Mouse (Mus musculus) limb, embryonic 15.5 days (tissue): ENCODE data around the gene Usp28. TPM values are rescaled to one million over a fixed set of nuclear protein-coding genes. Genes with fewer than 3 reads are reported as not detected.

Experiments
- ATAC-seq: fragments of 200-750 bp; cut with Nextera tagmentation; 2 replicates; pipeline ENCODE4 v1.8.0; 2017; ENCODE audit warnings: low read depth, moderate TSS enrichment; ENCODE audit not compliant: insufficient number of reproducible peaks, low FRiP score, low TSS enrichment
- H3K27ac ChIP-seq: fragments of 300-500 bp; sonication (generic); 2 replicates; pipeline ENCODE4 v1.5.1; 2015; ENCODE audit warnings: moderate library complexity, mild to moderate bottlenecking, inconsistent platforms
- H3K27me3 ChIP-seq: fragments of 300-500 bp; sonication (generic); 2 replicates; pipeline ENCODE4 v1.6.1; 2015; ENCODE audit warnings: inconsistent platforms
- H3K36me3 ChIP-seq: fragments of 300-500 bp; sonication (generic); 2 replicates; pipeline ENCODE4 v1.6.1; 2015; ENCODE audit warnings: inconsistent platforms
- H3K4me1 ChIP-seq: fragments of 300-500 bp; sonication (generic); 2 replicates; pipeline ENCODE4 v1.6.1; 2015; ENCODE audit warnings: inconsistent platforms
- H3K4me2 ChIP-seq: fragments of 300-500 bp; sonication (generic); 2 replicates; pipeline ENCODE4 v1.6.1; 2015; ENCODE audit warnings: mild to moderate bottlenecking, inconsistent platforms
- H3K4me3 ChIP-seq: fragments of 300-500 bp; sonication (generic); 2 replicates; pipeline ENCODE4 v1.5.1; 2015; ENCODE audit warnings: mild to moderate bottlenecking, inconsistent platforms
- H3K9ac ChIP-seq: fragments of 300-500 bp; sonication (generic); 2 replicates; pipeline ENCODE4 v1.6.1; 2015; ENCODE audit warnings: inconsistent platforms
- H3K9me3 ChIP-seq: fragments of 300-500 bp; sonication (generic); 2 replicates; pipeline ENCODE4 v1.6.1; 2016; ENCODE audit warnings: inconsistent platforms
- WGBS: fragments of 180-500 bp; shearing (Covaris S2); methylation state at CpG from one replicate; pipeline ENCODE4 v1.1.7; 2015; 5-methylcytosine and 5-hydroxymethylcytosine counted together
- polyA plus RNA-seq: library from polyadenylated mRNA; unstranded; fragments of >200 nt; fragmentation: Nextera tagmentation; extraction: Ambion mirVana; gene quantifications from 2 replicates; pipeline ENCODE4 v1.2.1, GENCODE M21; 2015

Usp28 gene
- polyA plus RNA-seq, 1 experiment from 2014 or later: 27.5 TPM

DNA sequence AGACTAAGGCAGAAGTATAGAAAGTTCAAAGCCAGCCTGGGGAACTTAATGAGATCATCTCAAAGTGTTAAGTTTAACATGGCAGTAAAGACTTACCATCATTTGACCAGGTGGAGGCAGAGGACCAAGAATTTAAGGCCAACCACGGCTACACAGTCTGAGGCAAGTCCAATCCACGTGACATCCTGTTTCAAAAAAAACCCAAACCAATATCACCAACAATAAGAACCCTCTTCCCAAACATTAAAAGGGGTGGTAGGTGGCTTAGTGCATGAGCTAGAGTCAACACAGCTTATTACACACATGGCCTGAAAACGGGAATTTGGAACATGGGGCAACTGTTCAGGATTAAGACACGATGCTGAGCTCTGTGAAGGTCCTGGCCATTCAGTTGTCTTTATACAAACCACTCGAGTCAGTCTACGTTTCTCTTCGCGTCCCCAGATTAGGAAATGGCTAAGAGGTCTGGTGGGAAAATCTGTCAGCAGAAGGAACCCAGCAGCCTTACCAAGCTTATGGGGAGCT lies 793 bp upstream of the Usp28 start:
- peak overlapping the region; percentile 54; the same call in 1 of the 2 replicates for H3K9ac ChIP-seq
- H3K4me3 ChIP-seq: peak overlapping the region; percentile 84
- peak overlapping the region; percentile 73 for H3K4me2 ChIP-seq
- H3K4me1 ChIP-seq: peaks cover 13% of the 10 kb centered on the region; the same call in 1 of the 2 replicates
- peak overlapping the region; percentile 90 for H3K27ac ChIP-seq
- H3K36me3 ChIP-seq: no peaks in the 10 kb centered on the region
- H3K9me3 ChIP-seq: no peaks in the 10 kb centered on the region
- ATAC-seq: no peak
- H3K27me3 ChIP-seq: no peaks in the 10 kb centered on the region
- WGBS: 20% methylated on average over 8 of the region's 8 CpGs

DNA sequence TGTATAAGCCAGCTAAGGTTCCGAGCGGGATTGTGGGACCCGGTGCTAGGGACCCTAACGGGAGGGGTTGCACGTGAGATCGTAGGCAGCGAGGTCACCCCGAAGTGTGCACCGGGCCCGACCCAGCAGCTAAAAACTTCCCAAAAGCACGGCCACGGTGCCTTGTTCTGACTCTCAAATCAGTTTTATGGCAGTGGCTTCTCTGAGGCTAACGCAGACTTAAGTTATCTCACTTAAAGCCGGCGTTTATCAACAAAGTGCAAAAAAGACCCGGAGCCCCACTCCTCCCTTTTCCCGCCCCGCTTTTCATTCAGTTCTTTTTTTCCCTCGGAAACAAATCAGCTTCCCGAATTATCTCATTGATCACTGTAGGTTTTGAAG lies 523 bp downstream of the Usp28 start:
- H3K36me3 ChIP-seq: no peaks in the 10 kb centered on the region
- WGBS: under 1% methylated on average over 20 of the region's 20 CpGs
- H3K4me1 ChIP-seq: peaks cover 13% of the 10 kb centered on the region; the same call in 1 of the 2 replicates
- H3K9me3 ChIP-seq: no peaks in the 10 kb centered on the region
- ATAC-seq: no peak
- peak overlapping the region; percentile 73 for H3K4me2 ChIP-seq
- peak overlapping the region; percentile 76 for H3K27ac ChIP-seq
- no peaks in the 10 kb centered on the region for H3K27me3 ChIP-seq
- H3K9ac ChIP-seq: peak overlapping the region; percentile 70
- H3K4me3 ChIP-seq: peak overlapping the region; percentile 84

DNA sequence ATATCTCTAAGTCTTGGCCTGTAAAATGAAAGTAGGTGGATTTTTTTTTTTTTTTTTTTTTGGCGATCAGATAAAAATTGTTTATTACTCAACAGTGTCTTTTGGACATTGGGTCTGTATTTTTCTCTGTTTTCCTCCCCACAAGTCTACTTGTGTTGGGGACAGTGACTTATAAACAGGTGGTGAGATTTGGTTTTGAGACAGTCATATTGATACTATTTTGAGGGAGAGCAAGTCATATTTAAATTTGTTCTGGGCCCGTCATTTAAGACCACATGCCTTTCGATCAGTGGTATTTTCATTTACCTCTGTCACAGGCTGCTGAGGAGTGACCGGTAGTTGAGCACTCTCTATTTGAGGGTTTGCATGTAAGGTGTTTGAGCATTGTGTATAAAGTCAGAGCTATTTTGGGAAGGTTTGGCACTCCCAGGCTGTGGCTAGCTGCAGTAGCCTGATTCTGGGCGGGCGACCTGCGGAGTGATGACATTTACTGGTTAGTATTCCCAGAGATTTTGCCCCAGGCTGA lies 1.5 kb downstream of the Usp28 start:
- ATAC-seq: no peak
- Histone ChIP-seq H3K36me3 (no peaks in the 10 kb centered on the region), H3K4me2 (peak overlapping the region; percentile 22; the same call in 1 of the 2 replicates), H3K4me1 (peaks cover 13% of the 10 kb centered on the region; the same call in 1 of the 2 replicates), H3K27me3 (no peaks in the 10 kb centered on the region), H3K9ac (no peak overlapping the region), H3K9me3 (no peaks in the 10 kb centered on the region), H3K4me3 (peak overlapping the region; percentile 5; the same call in 1 of the 2 replicates), H3K27ac (no peak overlapping the region)
- 34% methylated on average over 7 of the region's 7 CpGs for WGBS

DNA sequence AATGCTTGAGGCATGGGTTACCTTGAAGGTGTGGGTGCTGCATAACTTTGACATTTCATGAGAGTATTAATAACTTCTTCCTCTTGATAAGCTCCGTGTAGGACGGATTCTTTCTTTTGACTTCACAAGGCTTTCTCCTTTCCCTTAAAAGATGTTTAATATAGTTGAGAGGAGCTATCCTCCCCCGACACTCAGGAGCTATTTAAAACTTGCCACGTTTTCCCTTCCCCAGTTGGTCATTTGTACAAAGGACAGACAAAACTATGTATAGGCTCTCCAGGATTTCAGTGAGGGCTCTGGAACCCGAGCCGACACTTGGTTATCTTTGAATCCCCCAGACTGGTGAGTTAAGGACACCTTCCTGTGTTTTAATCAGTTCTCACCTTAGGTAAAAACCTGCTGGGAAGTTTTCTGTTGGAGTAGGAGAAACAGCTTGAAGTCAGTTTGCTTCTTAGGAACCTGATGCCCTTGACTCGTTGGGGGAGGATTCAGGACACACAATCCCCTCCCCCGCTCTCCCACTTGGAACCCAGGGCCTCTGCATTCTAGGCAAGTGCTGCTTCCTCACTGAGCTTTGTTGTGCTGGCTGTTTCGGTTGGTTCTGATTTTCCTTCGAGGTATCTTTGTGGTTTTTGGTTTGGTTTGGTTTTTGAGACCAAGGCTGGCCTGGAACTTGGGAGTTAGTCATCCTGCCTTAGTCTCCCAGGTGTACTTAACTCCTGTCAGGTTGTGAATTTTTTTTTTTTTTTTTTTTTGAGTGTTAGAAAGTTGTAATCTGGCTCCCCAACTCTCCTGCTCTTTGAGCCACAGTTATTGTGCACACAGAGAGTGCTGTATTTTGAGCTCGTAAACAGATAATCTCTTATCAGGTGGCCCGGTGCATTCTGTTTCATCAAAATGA lies 2.3 kb downstream of the Usp28 start:
- Histone ChIP-seq H3K27me3 (no peaks in the 10 kb centered on the region), H3K9ac (no peak overlapping the region), H3K4me3 (peak overlapping the region; percentile 5; the same call in 1 of the 2 replicates), H3K36me3 (no peaks in the 10 kb centered on the region), H3K4me1 (peaks cover 13% of the 10 kb centered on the region; the same call in 1 of the 2 replicates), H3K9me3 (no peaks in the 10 kb centered on the region), H3K27ac (no peak overlapping the region), H3K4me2 (0 out of 2 replicates have a peak overlapping the region, but pooled peaks have one; percentile 22)
- 32% methylated on average over 12 of the region's 12 CpGs for WGBS
- ATAC-seq: no peak

- WGBS: 84% methylated on average over 5 of the region's 5 CpGs
- peaks cover 9% of the 10 kb centered on the region; the same call in 1 of the 2 replicates for H3K4me1 ChIP-seq
- no peak overlapping the region for H3K4me3 ChIP-seq
- H3K9me3 ChIP-seq: no peaks in the 10 kb centered on the region
- no peaks in the 10 kb centered on the region for H3K36me3 ChIP-seq
- no peak overlapping the region for H3K4me2 ChIP-seq
- H3K27me3 ChIP-seq: no peaks in the 10 kb centered on the region
- H3K9ac ChIP-seq: no peak overlapping the region
- no peak for ATAC-seq
- H3K27ac ChIP-seq: no peak overlapping the region
Observed at GRCm38 (mm10) chr9:48991671-48992070, 6.5 kb downstream of the Usp28 start.

DNA sequence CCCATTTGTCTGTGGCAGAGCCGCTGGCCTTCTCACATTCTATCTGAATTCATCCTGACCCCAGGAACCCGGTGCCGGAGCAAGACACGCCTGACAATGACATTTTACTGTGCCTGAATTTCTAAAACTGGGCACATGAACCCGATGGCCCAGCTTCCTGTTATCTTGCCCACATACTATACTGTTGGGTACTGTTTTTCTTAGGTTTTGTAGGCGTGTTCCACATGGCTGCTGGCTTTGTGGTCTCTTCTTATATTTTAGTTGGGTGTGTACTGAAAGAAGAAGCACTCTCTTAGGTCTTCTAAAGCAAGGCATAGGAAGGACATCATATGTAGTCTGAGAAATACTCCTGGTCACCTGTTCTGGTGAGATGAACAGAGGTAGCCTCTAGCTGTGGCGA lies 9.6 kb downstream of the Usp28 start:
- Histone ChIP-seq H3K36me3 (peaks cover 3% of the 10 kb centered on the region; the same call in 1 of the 2 replicates), H3K27ac (no peak overlapping the region), H3K4me3 (no peak overlapping the region), H3K4me1 (no peaks in the 10 kb centered on the region), H3K9ac (no peak overlapping the region), H3K9me3 (no peaks in the 10 kb centered on the region), H3K27me3 (no peaks in the 10 kb centered on the region), H3K4me2 (no peak overlapping the region)
- 93% methylated on average over 7 of the region's 7 CpGs for WGBS
- ATAC-seq: no peak

DNA sequence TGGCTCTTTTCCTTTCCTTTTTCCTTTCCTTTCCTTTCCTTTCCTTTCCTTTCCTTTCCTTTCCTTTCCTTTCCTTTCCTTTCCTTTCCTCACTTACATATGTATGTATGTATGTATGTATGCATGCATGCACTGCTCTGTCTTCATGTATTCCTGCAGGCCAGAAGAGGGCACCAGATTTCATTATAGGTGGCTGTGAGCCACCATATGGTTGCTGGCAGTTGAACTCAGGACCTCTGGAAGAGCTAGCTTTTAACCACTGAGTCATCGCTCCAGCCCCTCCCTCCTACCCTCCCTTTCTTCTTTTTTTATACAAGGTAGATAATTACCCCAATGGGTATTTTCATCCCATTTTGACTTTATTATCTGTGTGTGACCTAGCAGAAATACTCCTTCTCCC lies 10.6 kb downstream of the Usp28 start:
- no peak for ATAC-seq
- no peaks in the 10 kb centered on the region for H3K4me1 ChIP-seq
- H3K27ac ChIP-seq: no peak overlapping the region
- no peak overlapping the region for H3K4me2 ChIP-seq
- no peaks in the 10 kb centered on the region for H3K9me3 ChIP-seq
- no peaks in the 10 kb centered on the region for H3K27me3 ChIP-seq
- no peak overlapping the region for H3K4me3 ChIP-seq
- WGBS: 96% methylated on average over 1 of the region's 1 CpGs
- no peak overlapping the region for H3K9ac ChIP-seq
- peaks cover 6% of the 10 kb centered on the region; the same call in 1 of the 2 replicates for H3K36me3 ChIP-seq

GRCm38 (mm10) chr9:48999256-48999655 lies 14.1 kb downstream of the Usp28 start:
- Histone ChIP-seq H3K4me3 (no peak overlapping the region), H3K27me3 (no peaks in the 10 kb centered on the region), H3K36me3 (peaks cover 26% of the 10 kb centered on the region; the same call in 1 of the 2 replicates), H3K9me3 (no peaks in the 10 kb centered on the region), H3K4me2 (no peak overlapping the region), H3K27ac (no peak overlapping the region), H3K9ac (no peak overlapping the region), H3K4me1 (no peaks in the 10 kb centered on the region)
- WGBS: 66% methylated on average over 6 of the region's 6 CpGs
- no peak for ATAC-seq

- WGBS: 67% methylated on average over 7 of the region's 7 CpGs
- Histone ChIP-seq H3K9me3 (no peaks in the 10 kb centered on the region), H3K4me3 (no peak overlapping the region), H3K27ac (no peak overlapping the region), H3K27me3 (no peaks in the 10 kb centered on the region), H3K36me3 (peaks cover 50% of the 10 kb centered on the region), H3K4me2 (no peak overlapping the region), H3K9ac (no peak overlapping the region), H3K4me1 (no peaks in the 10 kb centered on the region)
- no peak for ATAC-seq
Observed at GRCm38 (mm10) chr9:49015824-49016223, 30.6 kb downstream of the Usp28 start.

DNA sequence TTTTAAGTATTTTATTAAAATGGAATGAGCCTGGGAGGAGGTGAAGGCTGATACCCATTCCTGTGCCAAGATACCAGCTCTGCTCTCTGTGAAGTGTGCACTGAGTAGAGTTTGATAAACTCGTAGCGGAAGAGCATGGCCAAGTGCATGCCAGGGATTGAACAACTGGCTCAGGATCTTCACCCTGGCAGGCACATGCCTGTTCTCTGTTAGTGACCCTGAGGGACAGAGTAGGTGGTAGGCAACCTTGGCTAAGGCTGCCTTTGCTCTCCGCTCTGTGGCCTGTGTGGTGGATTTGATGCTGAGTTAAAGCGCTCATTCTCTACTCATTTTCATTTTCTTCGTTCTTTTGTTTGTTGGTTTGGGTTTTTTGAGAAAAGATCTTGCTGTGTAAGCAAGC lies 36.1 kb downstream of the Usp28 start:
- Histone ChIP-seq H3K4me1 (no peaks in the 10 kb centered on the region), H3K4me3 (no peak overlapping the region), H3K27me3 (no peaks in the 10 kb centered on the region), H3K9me3 (no peaks in the 10 kb centered on the region), H3K9ac (no peak overlapping the region), H3K27ac (no peak overlapping the region), H3K4me2 (no peak overlapping the region), H3K36me3 (peaks cover 41% of the 10 kb centered on the region)
- ATAC-seq: no peak
- WGBS: 92% methylated on average over 5 of the region's 5 CpGs

DNA sequence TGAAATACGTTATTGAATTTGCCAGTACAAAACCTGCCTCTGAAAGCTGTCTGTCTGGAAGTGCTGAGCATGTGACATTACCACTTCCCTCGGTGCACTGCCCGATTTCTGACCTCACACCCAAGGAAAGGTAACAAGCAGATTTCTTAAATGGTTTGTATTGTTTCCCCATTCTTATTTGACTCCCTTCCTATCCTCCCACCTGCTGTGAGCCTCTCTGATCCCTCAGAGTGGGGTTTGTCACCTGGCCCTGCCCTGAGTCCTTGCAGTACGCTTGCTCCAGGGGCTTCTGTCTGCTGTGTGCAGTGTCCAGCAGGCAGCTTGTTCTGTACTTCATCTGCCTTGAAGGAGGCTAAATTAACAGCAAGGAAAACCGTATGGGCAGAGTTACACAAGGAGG lies 38.8 kb downstream of the Usp28 start:
- Histone ChIP-seq H3K27me3 (no peaks in the 10 kb centered on the region), H3K4me2 (no peak overlapping the region), H3K4me3 (no peak overlapping the region), H3K36me3 (peaks cover 54% of the 10 kb centered on the region), H3K9ac (no peak overlapping the region), H3K4me1 (no peaks in the 10 kb centered on the region), H3K27ac (no peak overlapping the region), H3K9me3 (no peaks in the 10 kb centered on the region)
- WGBS: 85% methylated on average over 5 of the region's 5 CpGs
- no peak for ATAC-seq

DNA sequence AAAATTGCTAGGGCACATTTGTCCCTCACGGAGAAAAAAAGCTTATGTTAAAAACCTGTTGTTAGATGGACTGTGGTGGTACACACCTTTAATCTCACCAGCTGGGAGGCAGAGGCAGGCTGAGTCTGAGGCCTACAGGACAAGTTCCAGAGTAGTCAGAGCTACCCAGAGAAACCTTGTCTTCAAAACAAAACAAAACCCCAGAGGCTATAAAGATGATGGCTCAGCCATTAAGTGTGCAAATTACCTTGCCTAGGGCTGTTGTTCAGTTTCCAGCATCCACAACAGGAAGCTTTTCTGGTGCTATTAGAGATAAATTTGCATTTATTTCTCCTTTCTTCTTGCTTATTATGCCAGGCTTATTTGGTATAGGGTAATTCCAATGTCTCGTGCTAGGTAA lies 39.4 kb downstream of the Usp28 start:
- Histone ChIP-seq H3K4me2 (no peak overlapping the region), H3K4me3 (no peak overlapping the region), H3K27me3 (no peaks in the 10 kb centered on the region), H3K36me3 (peaks cover 59% of the 10 kb centered on the region), H3K4me1 (no peaks in the 10 kb centered on the region), H3K9me3 (no peaks in the 10 kb centered on the region), H3K9ac (no peak overlapping the region), H3K27ac (no peak overlapping the region)
- ATAC-seq: no peak
- 80% methylated on average over 2 of the region's 2 CpGs for WGBS
